Mouse (Mus musculus): ENCODE data around the gene Dlx6.

Dlx6 gene

DNA sequence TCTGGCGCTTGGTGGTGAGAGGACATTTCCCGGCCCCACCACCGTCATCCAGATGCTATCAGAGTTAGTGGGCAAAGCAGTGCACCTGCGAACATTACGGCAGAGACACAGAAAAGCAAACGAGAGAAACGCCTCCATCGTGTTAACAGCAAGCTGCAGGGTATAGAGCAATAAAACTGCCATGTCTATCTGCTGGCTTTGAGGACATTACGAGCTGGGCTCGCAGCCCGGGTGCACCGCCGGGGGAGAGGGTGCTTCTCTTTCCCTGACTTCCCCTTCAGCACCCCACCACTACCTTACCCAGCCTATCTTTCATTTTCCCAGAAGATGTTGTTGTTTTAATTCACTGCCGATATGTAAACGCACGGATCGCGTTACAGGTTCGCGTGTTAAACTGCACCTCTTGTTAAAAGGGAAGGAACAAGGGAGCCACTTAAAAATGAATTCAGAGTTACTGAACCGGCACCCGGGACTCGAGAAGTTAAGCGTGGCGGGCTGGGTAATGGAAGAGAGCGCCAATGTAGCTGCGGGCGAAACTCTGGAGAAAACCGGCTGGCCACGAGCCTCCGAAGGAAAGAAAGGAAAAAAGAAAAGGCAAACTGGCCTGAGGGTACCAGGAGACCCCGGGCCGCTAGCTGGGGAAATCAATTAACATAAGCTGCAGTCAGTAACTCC is 2.6 kb upstream of the Dlx6 start:
- DNase-seq: peak; percentile 63

DNA sequence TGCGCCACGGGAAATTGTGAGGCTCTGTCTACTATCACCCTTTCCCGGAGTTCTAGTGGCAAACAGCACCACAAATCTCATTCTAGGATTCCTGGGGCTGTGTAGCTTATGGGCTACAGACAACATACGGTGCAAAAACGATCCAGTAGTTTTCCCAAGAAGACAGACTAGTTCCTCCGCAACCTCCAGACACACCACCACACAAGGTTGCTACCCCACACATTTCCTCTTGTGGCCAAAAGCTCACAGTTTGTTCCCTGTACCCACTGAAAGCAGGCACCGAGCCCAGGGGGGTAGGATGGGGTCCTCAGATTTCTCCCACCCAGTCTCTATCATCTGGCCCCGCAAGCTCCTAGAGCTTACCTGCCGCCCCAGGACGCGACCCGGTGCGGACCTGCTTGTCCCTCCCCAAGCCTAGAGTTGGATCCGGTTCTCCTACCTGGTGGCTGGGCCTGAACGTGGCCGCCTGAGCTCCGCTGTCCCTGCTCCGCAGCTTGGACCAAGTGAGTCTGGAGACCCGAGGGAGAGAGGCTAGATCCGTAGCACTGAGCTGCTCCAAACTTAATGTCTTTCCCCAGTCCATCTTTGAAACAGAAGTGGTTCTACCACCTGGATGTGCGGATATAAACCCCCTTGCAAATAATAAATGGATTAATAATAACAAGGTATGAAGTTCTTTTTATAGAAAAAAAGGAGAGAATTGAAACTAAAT is 1.9 kb upstream of the Dlx6 start:
- peak; percentile 34 for DNase-seq

DNA sequence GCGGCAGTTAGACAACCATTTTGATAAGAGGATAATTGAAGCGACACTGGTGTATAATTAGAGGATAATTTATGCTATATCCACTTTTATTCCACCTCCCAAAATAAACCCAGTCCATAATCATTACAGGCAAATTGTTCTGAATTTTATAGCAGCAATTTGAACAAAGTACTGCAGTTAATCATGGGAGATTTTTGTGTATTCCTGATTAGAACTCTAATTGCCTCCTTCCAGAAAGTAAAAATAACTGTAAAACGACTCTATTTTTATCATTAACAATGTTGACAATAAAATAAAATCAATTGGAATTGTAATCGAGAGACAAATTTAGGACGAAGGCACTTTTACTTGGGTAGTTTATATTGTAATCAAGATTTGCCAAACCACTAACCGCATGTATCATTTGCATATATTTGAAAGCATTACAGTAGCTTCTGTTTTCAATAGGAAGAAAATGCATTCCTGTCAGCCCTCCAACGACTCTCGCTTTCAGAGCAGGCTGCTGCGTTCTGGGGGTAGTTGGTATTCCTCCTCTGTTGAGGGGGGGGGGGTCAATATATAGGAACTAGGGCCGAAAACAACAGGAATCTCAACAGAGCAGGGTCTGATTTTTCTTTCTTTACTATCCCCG is 1.2 kb upstream of the Dlx6 start:
- no peak for DNase-seq

DNA sequence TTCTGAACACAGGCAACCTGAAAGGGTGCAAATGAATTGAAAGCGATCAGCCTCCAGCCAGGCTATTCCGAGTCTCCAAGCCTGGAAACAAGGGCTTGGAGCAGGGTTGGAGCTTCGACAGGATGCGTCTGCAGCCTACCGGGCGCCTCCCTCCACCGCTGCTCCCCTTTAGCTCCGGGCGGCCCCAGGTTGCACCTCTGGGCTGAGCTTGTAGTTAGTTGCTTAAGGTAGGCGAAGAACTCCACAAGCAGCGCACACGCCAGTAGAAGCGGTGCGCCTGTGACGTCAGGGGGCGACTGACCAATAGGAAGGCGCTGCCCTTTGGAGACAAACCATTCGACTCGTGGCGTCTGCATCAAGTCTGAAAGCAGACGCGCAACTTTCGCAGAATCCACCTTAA is 523 bp upstream of the Dlx6 start:
- DNase-seq: peak; percentile 93

DNA sequence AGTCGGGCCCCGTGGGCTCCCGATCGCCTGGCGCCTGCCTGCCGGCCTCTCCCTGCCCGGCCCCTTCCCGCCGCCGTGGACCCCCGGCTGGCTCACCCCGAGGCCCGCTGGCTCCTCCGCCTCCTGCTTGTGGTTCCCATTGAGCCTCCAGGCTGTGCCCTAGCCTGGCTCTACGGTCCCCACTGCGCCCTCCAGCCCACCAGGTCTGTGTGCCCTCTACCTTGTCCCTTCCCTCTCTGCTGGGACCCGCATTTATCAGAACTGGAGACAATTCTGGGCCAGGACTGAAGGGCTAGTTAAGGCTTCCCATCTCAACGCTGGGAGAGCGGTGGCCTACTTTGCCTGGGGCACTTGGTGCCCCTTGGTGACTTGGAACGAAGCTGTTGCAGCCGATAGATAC is 821 bp downstream of the Dlx6 start:
- peak; percentile 36 for DNase-seq

DNA sequence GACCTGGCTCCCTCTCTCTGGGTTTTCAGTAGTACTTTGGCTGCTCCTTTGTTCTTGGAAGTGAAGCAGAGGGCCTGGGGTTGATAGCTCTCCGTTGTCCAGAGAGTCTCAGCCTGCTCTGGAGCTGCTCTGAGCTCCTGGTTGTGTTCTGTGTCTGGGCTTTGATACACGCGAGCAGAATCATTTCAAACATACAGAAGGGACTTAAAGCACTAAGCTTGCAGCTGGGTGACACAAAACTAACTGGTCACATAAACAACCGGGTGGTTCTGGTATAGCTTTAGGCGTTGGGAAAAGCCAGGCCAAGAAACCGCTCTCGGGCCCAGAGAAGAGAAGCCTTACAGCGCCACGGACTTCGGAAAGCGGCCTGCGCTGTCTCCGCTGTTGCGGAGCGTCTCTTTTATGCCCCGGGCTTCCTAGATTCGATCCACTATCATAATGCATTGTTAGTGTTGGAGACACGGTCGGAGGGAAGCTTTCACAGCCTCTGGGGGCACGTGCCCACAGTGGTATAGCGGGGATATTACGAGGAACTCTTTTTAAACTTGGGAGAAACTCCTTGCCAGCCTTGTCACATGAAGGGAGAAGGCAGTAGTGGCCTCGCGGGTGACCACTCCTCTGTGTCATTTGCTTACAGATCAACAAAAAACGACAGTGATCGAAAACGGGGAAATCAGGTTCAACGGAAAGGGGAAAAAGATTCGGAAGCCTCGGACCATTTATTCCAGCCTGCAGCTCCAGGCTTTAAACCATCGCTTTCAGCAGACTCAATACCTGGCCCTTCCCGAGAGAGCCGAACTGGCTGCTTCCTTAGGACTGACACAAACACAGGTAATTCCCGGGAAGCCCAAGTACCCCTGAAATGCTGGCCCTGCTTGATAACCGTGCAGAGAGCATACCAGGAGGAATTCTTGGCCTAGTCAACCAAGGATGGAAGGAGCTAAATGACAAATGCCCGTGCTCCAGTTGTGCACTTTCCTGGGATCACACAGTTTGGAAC is 1.6 kb downstream of the Dlx6 start:
- DNase-seq: peak; percentile 66

DNA sequence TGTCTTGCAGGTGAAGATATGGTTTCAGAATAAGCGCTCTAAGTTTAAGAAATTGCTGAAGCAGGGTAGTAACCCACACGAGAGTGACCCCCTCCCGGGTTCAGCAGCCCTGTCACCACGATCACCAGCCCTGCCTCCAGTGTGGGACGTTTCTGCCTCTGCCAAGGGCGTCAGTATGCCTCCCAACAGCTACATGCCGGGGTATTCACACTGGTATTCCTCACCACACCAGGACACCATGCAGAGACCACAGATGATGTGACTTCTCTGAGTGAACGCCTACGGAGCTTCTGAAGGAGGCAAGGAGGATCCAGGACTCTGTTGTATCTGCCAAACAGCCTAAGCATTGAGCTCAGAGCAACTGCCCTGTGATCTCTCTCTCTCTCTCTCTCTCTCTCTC is 3.9 kb downstream of the Dlx6 start:
- peak; percentile 22 for DNase-seq

DNA sequence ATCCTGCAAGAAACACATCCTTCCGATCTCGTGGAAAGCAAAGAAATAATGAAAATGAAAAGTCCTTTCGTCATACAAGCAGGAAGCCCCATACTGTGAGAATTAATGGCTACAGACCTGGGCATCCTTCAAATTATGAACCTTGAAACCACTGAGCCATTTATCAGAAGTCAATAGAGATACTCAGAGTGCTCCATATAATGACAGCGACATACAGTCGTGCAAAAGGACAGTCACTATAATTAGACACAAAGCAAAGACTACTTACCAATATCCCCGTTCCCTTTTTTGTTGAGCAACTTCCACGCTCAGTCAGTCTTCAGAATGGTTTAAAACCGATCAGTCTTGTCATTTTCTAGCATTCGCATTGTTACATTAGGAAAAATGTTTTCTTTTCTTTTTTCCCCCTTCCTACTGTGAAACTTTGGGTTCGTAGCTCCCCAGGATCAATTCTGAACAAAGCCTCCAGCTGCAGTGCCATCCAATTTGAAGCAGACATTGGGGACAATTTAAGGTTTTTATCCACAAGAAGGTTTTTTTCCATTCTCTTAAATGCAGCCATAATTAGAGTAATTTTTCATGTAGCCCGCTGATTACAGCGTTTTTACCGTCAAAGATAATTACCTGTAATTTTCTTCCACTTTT is 6.0 kb downstream of the Dlx6 start:
- peak; percentile 23 for DNase-seq

DNA sequence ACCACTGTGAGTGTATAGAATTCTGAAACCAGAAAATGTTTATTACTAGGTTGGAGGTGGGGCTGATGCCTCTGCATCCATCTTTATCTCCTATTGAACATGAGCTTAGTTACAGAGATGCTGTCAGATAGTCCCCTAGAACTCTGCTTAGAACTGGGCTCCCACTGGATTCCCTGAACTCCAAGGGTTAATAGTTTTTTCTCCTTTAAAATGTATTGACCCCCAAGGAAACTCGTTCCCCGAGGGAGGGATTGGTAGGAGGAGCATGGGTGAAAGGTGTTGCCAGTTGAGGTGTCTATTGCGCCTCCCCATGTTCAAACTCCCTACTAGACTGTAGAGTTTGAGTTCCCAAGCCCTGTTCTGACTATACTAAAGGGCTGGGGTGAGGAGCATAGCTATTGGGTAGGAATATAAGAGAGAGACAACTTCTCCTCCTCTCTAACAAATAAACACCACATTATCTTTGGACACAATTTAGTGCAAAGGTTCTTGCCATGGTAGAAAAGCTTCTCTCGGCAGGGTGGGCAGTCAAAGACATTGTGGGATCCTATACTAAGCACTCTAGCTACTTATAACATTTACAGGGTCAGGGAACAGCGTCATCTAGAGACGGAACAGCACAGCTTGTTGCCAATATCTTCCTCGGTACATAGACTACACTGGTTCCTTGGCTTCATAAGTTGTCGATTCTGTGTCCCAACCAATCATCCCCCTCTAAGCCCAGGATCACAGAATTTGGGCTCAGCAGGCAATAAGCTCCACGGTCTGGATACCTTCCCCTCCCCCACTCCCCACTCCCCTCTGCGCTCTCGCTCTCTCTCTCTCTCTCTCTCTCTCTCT is 7.0 kb downstream of the Dlx6 start:
- peak; percentile 48 for DNase-seq

DNA sequence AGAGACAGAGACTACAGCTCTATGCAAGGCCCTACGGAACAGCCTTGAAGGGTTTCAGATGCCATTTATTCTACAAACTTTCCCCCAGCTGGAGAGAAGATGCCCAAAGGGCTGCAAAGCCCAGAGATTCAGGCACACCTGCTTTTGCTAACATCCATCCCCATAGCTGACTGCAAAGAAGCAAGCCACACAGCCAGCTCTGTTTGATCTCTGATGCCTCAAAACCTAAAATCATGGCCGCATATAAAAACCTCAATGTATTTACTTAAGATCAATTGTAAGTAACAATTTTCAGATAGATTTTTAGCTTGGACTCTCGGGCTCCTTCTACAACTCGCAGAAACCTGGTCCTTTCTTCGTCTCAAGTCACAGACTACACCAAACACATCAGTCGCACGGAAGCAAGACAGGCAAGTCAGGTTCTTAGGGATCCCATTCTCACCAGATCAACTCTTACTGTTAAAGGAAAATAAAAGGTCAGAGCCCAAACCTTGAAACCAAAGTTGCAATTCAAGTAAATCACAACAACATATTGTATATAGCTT is 7.8 kb downstream of the Dlx6 start:
- DNase-seq: peak; percentile 18

DNA sequence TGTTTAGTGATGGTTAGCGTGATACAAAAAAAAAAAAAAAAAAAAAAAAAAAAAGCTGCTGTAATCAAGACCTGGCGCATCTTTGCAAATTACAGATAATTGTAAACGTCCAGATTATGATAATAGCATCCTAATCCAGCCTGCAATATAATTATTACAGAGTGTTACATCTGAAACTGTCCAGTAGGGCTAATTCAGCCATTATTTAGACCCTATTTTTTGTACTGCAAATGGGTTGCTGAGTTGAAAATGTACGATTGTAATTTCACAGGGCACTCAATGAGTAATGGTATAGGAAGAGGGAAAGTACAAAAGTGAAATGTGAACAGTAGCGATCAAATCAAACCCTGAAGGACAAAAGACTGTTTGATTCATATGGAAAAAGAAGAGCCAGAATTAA is 8.6 kb downstream of the Dlx6 start:
- DNase-seq: peak; percentile 7

DNA sequence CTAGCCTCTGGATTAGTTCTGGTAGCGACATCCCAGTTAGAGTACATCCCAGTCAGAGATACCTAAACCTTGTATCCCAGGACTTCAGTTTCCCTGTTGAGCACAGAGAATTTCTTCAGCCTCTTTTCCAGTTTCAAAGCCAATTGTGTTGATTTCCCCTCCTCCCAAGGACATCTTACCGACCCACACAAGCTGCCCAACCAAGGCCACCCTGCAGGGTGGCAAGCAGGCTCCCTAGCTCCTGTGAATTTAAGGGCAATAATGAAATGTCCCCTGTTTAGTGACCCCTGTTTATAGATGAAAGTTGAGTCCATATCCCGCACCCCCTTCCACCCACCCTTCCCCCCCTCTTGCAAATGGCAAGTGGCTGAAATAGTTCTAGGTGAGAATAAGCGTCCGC is 9.7 kb downstream of the Dlx6 start:
- peak; percentile 13 for DNase-seq

DNA sequence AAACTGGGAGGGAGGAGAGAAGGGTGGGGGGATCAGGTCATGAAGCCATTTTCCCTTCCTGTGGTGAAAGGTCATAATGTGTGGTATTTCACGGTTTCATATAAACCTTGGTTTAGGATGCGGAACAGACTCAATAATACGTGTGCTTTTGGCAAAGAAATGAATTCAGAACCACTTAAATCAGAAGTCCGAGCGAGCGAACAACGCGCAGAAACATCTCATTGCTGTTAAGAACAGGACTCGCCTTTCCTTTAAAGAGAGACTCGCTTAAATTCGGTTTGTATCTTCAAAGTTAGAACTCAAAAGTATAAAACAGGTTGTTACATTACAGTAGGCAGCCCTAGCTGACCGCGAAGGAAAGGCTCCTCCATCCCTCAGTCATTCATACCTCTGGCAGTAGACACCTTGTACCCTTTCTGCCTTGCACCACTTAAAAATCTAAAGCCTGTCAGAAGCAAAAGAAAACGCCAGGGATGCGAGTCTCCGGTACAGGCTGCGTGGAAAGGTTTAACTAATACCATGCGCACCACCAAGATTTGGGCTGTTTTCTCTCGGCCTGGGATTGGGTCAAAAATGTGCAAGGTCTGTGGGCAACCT is 10.4 kb downstream of the Dlx6 start:
- DNase-seq: peak; percentile 27

DNA sequence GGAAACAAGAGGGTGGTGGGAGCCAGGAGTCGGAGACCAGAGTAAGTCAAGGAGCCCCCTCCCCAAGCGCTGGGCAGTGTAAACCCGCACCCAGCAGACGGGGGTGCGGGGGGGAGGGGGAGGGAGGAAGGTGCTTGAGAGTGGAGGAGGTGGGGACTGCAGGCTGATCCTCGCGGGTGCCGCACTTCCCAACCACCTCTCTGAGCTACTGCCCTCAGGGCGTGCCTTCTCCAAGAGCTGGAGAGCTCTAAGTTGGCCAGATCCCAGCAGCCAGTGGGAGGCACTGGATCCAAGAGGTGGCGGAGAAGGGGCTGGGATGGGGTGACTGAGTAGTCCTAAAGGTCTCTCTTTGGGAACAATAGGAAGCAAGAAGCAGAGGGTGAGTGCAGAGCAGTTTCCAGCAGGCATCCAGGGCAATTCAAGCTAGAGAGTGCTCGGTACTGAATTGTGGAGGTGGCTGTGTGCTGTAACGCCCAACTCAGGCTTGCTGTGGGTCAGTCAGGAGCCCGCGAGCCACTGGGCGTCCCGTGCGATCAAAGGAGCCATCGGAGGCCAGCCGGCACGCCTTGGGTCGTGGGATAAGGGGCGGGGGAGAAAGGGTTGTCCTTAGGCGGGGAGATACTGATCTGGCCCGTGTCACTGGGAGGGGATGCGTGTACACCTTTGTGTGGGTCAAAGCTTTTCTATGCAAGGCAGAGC is 11.1 kb downstream of the Dlx6 start:
- DNase-seq: peak; percentile 49

DNA sequence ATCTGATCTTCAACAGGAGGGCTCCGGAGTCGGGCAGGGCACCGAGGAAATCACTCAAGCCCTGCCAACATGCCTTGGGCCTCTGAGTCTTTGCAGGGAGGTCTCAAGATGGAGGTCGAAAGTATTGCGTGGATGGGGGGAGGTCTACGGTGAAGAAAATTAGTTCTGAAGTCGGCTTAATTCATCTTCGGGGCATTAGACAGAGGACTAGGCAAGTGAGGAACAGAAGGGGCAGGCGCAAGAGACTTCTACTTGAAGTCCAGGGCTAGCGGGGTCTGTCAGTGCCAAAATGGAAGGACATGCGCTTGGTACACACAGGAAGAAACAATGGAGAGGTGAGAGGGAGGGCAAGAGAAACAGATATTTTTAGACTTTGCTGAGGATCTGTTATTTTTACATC is 12.0 kb downstream of the Dlx6 start:
- peak; percentile 48 for DNase-seq

DNA sequence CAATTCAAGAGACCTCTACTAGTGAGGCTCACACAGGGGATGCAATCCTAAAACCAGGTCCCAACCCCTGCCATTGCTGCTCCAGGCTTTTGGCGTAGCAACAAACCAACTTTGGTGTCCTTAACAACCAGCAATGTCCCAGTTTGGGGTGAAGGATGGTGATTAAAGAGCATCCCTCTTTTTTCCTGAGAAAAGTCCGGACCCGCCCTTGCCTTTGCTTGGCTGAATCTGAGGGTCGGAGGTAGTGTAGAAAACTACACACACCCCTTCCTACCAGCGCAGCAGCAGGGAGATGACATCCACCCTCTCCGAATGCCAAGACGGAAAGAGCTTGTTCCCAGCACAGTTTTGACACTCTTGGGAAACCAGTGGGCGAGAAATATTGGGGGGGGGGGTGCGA is 12.5 kb downstream of the Dlx6 start:
- peak; percentile 11 for DNase-seq

DNA sequence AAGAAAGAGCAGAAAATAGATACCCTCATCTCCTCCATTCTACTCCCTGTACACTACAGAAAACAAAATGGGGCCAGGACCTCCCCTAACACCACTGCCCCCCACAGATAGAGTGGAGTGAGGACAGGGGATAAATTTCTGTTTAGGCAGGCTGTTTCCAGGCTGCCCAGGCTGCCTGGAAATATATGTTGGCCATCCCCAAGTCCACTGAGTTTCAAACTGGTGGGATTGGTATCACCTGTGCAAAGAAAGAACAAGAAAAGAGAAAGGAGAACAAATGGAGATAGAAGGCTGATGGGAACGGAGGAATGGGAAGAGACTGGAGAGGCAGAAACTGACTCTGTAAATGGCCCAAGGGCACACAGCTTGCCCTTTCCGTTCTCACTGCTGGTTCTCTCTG is 13.1 kb downstream of the Dlx6 start:
- peak; percentile 4 for DNase-seq

DNA sequence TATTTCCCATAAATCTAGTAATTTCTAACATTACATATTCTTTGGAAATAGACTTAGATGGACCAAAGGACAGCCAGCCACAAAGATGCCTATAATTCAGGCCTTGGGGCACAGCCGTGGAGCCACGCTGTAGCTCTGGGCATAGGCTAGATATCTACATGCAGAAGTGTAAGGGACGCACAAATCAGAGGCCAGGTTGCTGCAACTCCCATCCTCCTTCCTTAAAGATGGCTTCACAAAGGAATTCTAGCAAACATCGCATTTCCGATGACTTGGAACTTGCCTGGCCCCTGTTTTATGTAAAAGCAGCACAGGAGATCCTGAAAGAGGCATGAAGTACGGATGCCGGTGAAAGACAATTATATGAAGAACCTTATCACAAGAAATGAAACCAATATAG is 13.6 kb downstream of the Dlx6 start:
- peak; percentile 24 for DNase-seq

DNA sequence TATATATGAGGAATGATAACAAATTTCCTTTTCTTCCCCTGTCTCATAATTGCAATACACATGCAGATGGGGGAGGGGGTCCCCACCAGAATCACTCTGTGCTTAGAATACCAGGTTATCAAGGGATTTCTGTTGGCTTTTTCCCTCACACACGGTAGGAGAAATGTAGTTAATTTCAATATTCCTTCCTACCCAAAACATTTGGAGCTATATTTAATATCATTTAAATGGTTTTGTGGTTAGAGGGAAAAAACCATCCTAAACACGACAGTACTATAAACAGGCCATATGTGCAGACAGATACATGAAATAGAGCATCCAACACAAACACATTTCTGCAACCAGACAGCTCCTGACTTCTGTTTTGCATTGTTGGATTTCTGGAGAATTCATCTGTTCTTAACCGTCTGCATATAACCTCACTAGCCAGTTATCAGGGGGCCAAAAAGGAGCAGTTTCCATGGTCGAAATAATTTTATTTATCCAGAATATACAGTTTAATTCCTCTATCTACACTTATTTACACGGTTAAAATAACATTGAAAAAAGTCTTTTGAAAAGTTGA is 14.3 kb downstream of the Dlx6 start:
- peak; percentile 13 for DNase-seq

Measured in embryo, embryonic 11 days (tissue).